Mouse (Mus musculus): ENCODE measurements at regions not wholly inside any gene's neighbourhood (a gene's known extent, or its start where the extent isn't known, plus 50 kb on each side); places are given as distances from the start of the nearest gene placed in this dataset.

- TF ChIP-seq CTCF (IDR thresholded peaks at IDR 0.05) (no peak), EP300 (IDR thresholded peaks at IDR 0.05) (no peak)
These were observed 116.1 kb upstream of the Pitrm1 start for GRCm38 (mm10) chr13:6431821-6432220.
